22 mouse cellular contexts compared by ENCODE assay signal in the genomic region with DNA sequence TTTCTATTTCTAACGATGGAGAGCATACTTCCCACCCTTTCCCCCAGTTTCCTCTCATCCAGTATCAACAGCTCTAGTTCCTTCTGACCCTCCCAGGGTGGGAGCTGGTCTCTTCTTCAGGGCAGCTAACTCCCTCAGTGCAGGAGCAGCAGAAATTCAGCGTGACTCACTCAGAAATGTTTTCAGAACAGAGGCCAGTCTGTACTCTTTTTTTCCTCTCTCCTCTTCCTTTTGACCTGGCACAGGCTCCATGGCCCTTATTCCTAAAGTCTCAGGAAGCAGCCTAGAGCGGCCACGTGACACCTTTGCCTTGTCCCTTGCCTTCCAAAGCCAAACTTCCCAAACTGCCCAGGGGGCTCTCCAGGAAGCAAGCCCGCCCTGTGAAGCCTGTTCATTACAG. TPM values are rescaled to one million over a fixed set of nuclear protein-coding genes. Genes with fewer than 3 reads are reported as not detected.
DNase-seq lines count a peak whose midpoint lies in the region; ATAC-seq and TF ChIP-seq lines count a peak whose summit lies in the region.
"Had no signal": no experiment of that assay in that cellular context is flagged by ENCODE, and none has a peak within 500 bp of the region (broad histone marks: within the 10 kb centered on the region; RNA-seq: fewer than 3 reads in every experiment).

No protein-coding gene starts in this region.

- no peak overlapping the region for H3K9ac ChIP-seq in heart, embryonic 13.5 days
- no peak overlapping the region for H3K9ac ChIP-seq in stomach, embryonic 16.5 days (ENCODE audit: low read length)
- no peak overlapping the region for H3K9ac ChIP-seq in stomach, postnatal 0 days (ENCODE audit: low read length)
- H3K9ac ChIP-seq: forebrain, embryonic 13.5 days; forebrain, postnatal 0 days; heart, embryonic 15.5 days; hindbrain, embryonic 12.5 days had no signal

- TF ChIP-seq CTCF in stomach, postnatal 0 days (IDR thresholded peaks at IDR 0.05; ENCODE audit: low read depth), result no peak

- no peak for ATAC-seq in heart, embryonic 13.5 days (ENCODE audit: extremely low read depth, insufficient number of reproducible peaks, low FRiP score, low TSS enrichment)
- ATAC-seq in stomach, embryonic 16.5 days (ENCODE audit: insufficient read depth, low FRiP score), result no peak
- no peak for ATAC-seq in stomach, postnatal 0 days (ENCODE audit: low FRiP score, low TSS enrichment)
- ATAC-seq: forebrain, embryonic 13.5 days; forebrain, postnatal 0 days; hindbrain, postnatal 0 days had no signal

- H3K4me3 ChIP-seq in heart, embryonic 13.5 days, result no peak overlapping the region
- H3K4me3 ChIP-seq in stomach, embryonic 16.5 days (replicated peaks; ENCODE audit: low read length), result no peak overlapping the region
- no peak overlapping the region for H3K4me3 ChIP-seq in stomach, postnatal 0 days (ENCODE audit: low read depth, low read length)
- H3K4me3 ChIP-seq: forebrain, embryonic 13.5 days; gastrocnemius, adult 2 months; heart, embryonic 10.5 days; heart, embryonic 15.5 days; hindbrain, embryonic 12.5 days had no signal

- H3K27me3 ChIP-seq in heart, embryonic 13.5 days (replicated peaks), result peaks cover 68% of the 10 kb centered on the region
- H3K27me3 ChIP-seq in stomach, embryonic 16.5 days (ENCODE audit: control insufficient read depth, insufficient read depth, low read length), result peaks cover 18% of the 10 kb centered on the region
- H3K27me3 ChIP-seq in stomach, postnatal 0 days (ENCODE audit: control insufficient read depth, insufficient read depth, low read length), result no peaks in the 10 kb centered on the region

- no peak for TF ChIP-seq EP300 in stomach, postnatal 0 days (optimal IDR thresholded peaks at IDR 0.05)

- no peaks in the 10 kb centered on the region for H3K9me3 ChIP-seq in heart, embryonic 13.5 days
- no peaks in the 10 kb centered on the region for H3K9me3 ChIP-seq in stomach, embryonic 16.5 days (replicated peaks; ENCODE audit: control insufficient read depth, low read length)
- no peaks in the 10 kb centered on the region for H3K9me3 ChIP-seq in stomach, postnatal 0 days (ENCODE audit: control insufficient read depth, low read length)
- H3K9me3 ChIP-seq: forebrain, embryonic 13.5 days; heart, embryonic 10.5 days; heart, embryonic 15.5 days; hindbrain, embryonic 12.5 days had no signal

- WGBS in heart, embryonic 13.5 days, result 38% methylated on average over 5 of the region's 5 CpGs
- WGBS in stomach, embryonic 16.5 days, result 47% methylated on average over 5 of the region's 5 CpGs
- 41% methylated on average over 5 of the region's 5 CpGs for WGBS in stomach, postnatal 0 days

- intact Hi-C loops in heart, postnatal 25 days (cut with DNase I), result no loop called here
- intact Hi-C loops in left cerebral cortex, postnatal 25 days (cut with DNase I), result no loop called here

- H3K4me2 ChIP-seq in heart, embryonic 13.5 days, result no peak overlapping the region
- H3K4me2 ChIP-seq in stomach, embryonic 16.5 days (ENCODE audit: low read depth, low read length), result no peak overlapping the region
- H3K4me2 ChIP-seq in stomach, postnatal 0 days (replicated peaks; ENCODE audit: low read depth), result no peak overlapping the region
- H3K4me2 ChIP-seq: forebrain, embryonic 13.5 days; heart, embryonic 15.5 days; hindbrain, embryonic 12.5 days had no signal

- 0 out of 2 replicates have a peak overlapping the region, but pooled peaks have one; percentile 32 for H3K27ac ChIP-seq in heart, embryonic 13.5 days (replicated peaks)
- H3K27ac ChIP-seq in stomach, embryonic 16.5 days (ENCODE audit: low read length), result peak overlapping the region; percentile 24; the same call in 1 of the 2 replicates
- H3K27ac ChIP-seq in stomach, postnatal 0 days (replicated peaks), result no peak overlapping the region
- H3K27ac ChIP-seq: forebrain, embryonic 13.5 days; gastrocnemius, adult 2 months; heart, embryonic 10.5 days; heart, embryonic 15.5 days; hindbrain, embryonic 12.5 days; hindbrain, postnatal 0 days had no signal

- no peak for DNase-seq in heart, postnatal 25 days (ENCODE audit: low spot score)
- DNase-seq in stomach, postnatal 0 days (ENCODE audit: low spot score), result no peak
- peak; percentile 41 for DNase-seq in NIH3T3 (ENCODE audit: low read depth)
- peak; percentile 46 for DNase-seq in fibroblast of lung, adult 2 months (ENCODE audit: low read depth)
- no peak for DNase-seq in frontal cortex, adult 2 months (ENCODE audit: extremely low spot score in 1 of 2, low spot score in 1 of 2)
- DNase-seq in left cerebral cortex, postnatal 25 days (ENCODE audit: low spot score in 2 of 2), result no peak
- DNase-seq: adrenal gland, postnatal 10 days; cerebellum, adult 11-12 months; cerebellum, adult 9-10 months; cerebellum, postnatal 25 days; forebrain, postnatal 0 days; gastrocnemius, postnatal 25 days; heart, postnatal 4 days; kidney, adult 2 months had no signal

- H3K4me1 ChIP-seq in heart, embryonic 13.5 days, result peaks cover 16% of the 10 kb centered on the region
- H3K4me1 ChIP-seq in stomach, embryonic 16.5 days (ENCODE audit: control insufficient read depth, insufficient read depth, low read length), result 0 out of 2 replicates have a peak, but pooled peaks cover 3% of the 10 kb centered on the region
- no peaks in the 10 kb centered on the region for H3K4me1 ChIP-seq in stomach, postnatal 0 days (replicated peaks; ENCODE audit: control insufficient read depth, insufficient read depth)
- H3K4me1 ChIP-seq: hindbrain, embryonic 12.5 days had no signal

- no peaks in the 10 kb centered on the region for H3K36me3 ChIP-seq in heart, embryonic 13.5 days
- no peaks in the 10 kb centered on the region for H3K36me3 ChIP-seq in stomach, embryonic 16.5 days (ENCODE audit: control insufficient read depth, insufficient read depth, low read length)
- no peaks in the 10 kb centered on the region for H3K36me3 ChIP-seq in stomach, postnatal 0 days (ENCODE audit: control insufficient read depth, insufficient read depth, low read length)
- H3K36me3 ChIP-seq: heart, embryonic 10.5 days; heart, embryonic 15.5 days; hindbrain, embryonic 12.5 days had no signal

RNA-seq across cellular contexts. Expression of a gene that starts 55.4 kb away (rescaled TPM):
- 85.3 and 96.4 TPM in 2 replicates for polyA plus RNA-seq in heart, embryonic 13.5 days (2015; fragmentation: Nextera tagmentation; extraction: Ambion mirVana)
- total RNA-seq in heart, postnatal 25 days (2021), result 10 to 100 TPM; 23.5 to 24.1 TPM
- 148 and 149 TPM in 2 replicates for polyA plus RNA-seq in stomach, embryonic 16.5 days (2015; fragmentation: Nextera tagmentation; extraction: Ambion mirVana)
- 62.8 and 64.5 TPM in 2 replicates for polyA plus RNA-seq in stomach, postnatal 0 days (2015; fragmentation: Nextera tagmentation; extraction: Ambion mirVana)
- 217 and 218 TPM in 2 replicates for polyA plus RNA-seq in frontal cortex, adult 2 months (2012; rRNA removed)
- total RNA-seq in left cerebral cortex, postnatal 25 days (2021), result 100 to 1,000 TPM; 198 to 217 TPM

Comparison
In these comparisons a context has a peak if more than half of its experiments do, and no peak if none do; other contexts are left out.
1. DNase-seq: peak in NIH3T3 (single experiment) and fibroblast of lung, adult 2 months (single experiment); none in heart, postnatal 25 days (single experiment), stomach, postnatal 0 days (single experiment), frontal cortex, adult 2 months (0 of 2) and left cerebral cortex, postnatal 25 days (0 of 2).